Mouse (Mus musculus) urinary bladder, postnatal 0 days (tissue): Measurements from ENCODE around the gene 4931417E11Rik. TPM values are rescaled to one million over a fixed set of nuclear protein-coding genes. Genes with fewer than 3 reads are reported as not detected.

Experiments
- polyA plus RNA-seq: library from polyadenylated mRNA; unstranded; fragments of >200 nt; fragmentation: Nextera tagmentation; extraction: Ambion mirVana; gene quantifications from 2 replicates; pipeline ENCODE4 v1.2.1, GENCODE M21; 2015

The 4931417E11Rik gene
- not detected in 2 replicates for polyA plus RNA-seq

DNA sequence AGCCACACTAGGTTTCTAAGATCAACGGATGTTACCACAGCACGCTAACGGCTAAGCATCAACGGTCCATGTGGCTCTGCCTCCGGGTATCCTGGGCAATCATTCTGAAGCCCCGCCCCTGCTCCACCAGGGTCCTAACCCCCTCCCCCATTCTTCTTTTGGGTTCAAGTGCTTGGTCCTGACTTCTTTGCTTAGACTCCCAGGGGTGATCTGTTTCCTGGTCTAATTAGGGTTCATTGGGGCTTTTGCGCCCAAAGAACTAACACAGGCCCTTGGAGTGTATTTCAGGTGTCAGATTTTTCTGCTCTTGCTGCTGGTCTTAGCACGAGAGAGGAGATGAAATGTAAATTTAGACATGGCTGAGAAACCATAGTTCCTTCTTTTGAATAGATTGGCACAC, at the start of gene 4931417E11Rik:
TSS of gene 4931417E11Rik (minus strand) at position 101 of the 400 bp plus-strand sequence.

Other genes with a start within 250 kb of the 4931417E11Rik start
- 0.06 and 0.08 TPM in 2 replicates for gene Dnah6, start 248.0 kb downstream of the 4931417E11Rik start, polyA plus RNA-seq
- gene Suclg1, start 221.3 kb downstream of the 4931417E11Rik start, polyA plus RNA-seq: 200 and 212 TPM in 2 replicates